Mouse (Mus musculus) forebrain, embryonic 16.5 days (tissue): Measurements from ENCODE around the gene Ptk6. TPM values are rescaled to one million over a fixed set of nuclear protein-coding genes. Genes with fewer than 3 reads are reported as not detected.

Experiments
- ATAC-seq: fragments of 200-750 bp; cut with Nextera tagmentation; 2 replicates; pipeline ENCODE4 v1.8.0; 2017; ENCODE audit warnings: mild to moderate bottlenecking, moderate library complexity
- H3K27ac ChIP-seq: fragments of 300-500 bp; sonication (generic); 2 replicates; pipeline ENCODE4 v1.5.1; 2014; ENCODE audit warnings: low read length, control low read depth
- H3K27me3 ChIP-seq: fragments of 300-500 bp; sonication (generic); replicated peaks from 2 replicates; pipeline ENCODE4 v1.6.1; 2014; ENCODE audit warnings: low read length; ENCODE audit not compliant: control insufficient read depth, insufficient read depth
- H3K36me3 ChIP-seq: fragments of 300-500 bp; sonication (generic); 2 replicates; pipeline ENCODE4 v1.6.1; 2014; ENCODE audit not compliant: control insufficient read depth, insufficient read depth
- H3K4me1 ChIP-seq: fragments of 300-500 bp; sonication (generic); replicated peaks from 2 replicates; pipeline ENCODE4 v1.6.1; 2014; ENCODE audit warnings: low read length; ENCODE audit not compliant: control insufficient read depth, insufficient read depth
- H3K4me2 ChIP-seq: fragments of 300-500 bp; sonication (generic); 2 replicates; pipeline ENCODE4 v1.6.1; 2014; ENCODE audit warnings: mild to moderate bottlenecking, low read length, control low read depth
- H3K4me3 ChIP-seq: fragments of 300-500 bp; sonication (generic); replicated peaks from 2 replicates; pipeline ENCODE4 v1.5.1; 2014; ENCODE audit warnings: mild to moderate bottlenecking, low read length, control low read depth
- H3K9ac ChIP-seq: fragments of 300-500 bp; sonication (generic); replicated peaks from 2 replicates; pipeline ENCODE4 v1.6.1; 2014; ENCODE audit warnings: low read depth, low read length, control low read depth
- H3K9me3 ChIP-seq: fragments of 300-500 bp; sonication (generic); 2 replicates; pipeline ENCODE4 v1.6.1; 2016; ENCODE audit warnings: low read length; ENCODE audit not compliant: control insufficient read depth
- WGBS: fragments of 180-500 bp; shearing (Covaris S2); extraction: QIAGEN DNeasy Blood & Tissue Kit; methylation state at CpG from one replicate; pipeline ENCODE4 v1.1.7; 2014; 5-methylcytosine and 5-hydroxymethylcytosine counted together
- polyA plus RNA-seq: library from polyadenylated mRNA; unstranded; fragments of >200 nt; fragmentation: Nextera tagmentation; extraction: Ambion mirVana; gene quantifications from 2 replicates; pipeline ENCODE4 v1.2.1, GENCODE M21; 2015

The Ptk6 gene
- polyA plus RNA-seq, 1 experiment from 2014 or later = not detected

GRCm38 (mm10) chr2:181186635-181187034 is 16.0 kb downstream of the Ptk6 start:
- peaks cover 12% of the 10 kb centered on the region for H3K4me1 ChIP-seq
- H3K9ac ChIP-seq = peak overlapping the region; percentile 97
- no peaks in the 10 kb centered on the region for H3K9me3 ChIP-seq
- peak overlapping the region; percentile 93 for H3K27ac ChIP-seq
- under 1% methylated on average over 14 of the region's 14 CpGs for WGBS
- H3K4me3 ChIP-seq = peak overlapping the region; percentile 79
- H3K4me2 ChIP-seq = peak overlapping the region; percentile 55
- H3K27me3 ChIP-seq = no peaks in the 10 kb centered on the region
- H3K36me3 ChIP-seq = peaks cover 2% of the 10 kb centered on the region; the same call in 1 of the 2 replicates
- ATAC-seq = peak; percentile 87

GRCm38 (mm10) chr2:181180898-181181297 is 21.7 kb downstream of the Ptk6 start:
- ATAC-seq = no peak
- no peak overlapping the region for H3K4me3 ChIP-seq
- H3K9me3 ChIP-seq = no peaks in the 10 kb centered on the region
- H3K4me1 ChIP-seq = no peaks in the 10 kb centered on the region
- H3K27ac ChIP-seq = no peak overlapping the region
- H3K27me3 ChIP-seq = no peaks in the 10 kb centered on the region
- H3K36me3 ChIP-seq = no peaks in the 10 kb centered on the region
- 83% methylated on average over 6 of the region's 6 CpGs for WGBS
- no peak overlapping the region for H3K9ac ChIP-seq
- no peak overlapping the region for H3K4me2 ChIP-seq

- Histone ChIP-seq H3K27me3 (no peaks in the 10 kb centered on the region), H3K9me3 (no peaks in the 10 kb centered on the region), H3K4me3 (no peak overlapping the region), H3K27ac (no peak overlapping the region), H3K9ac (no peak overlapping the region), H3K4me2 (no peak overlapping the region), H3K36me3 (no peaks in the 10 kb centered on the region), H3K4me1 (no peaks in the 10 kb centered on the region)
- no peak for ATAC-seq
- 89% methylated on average over 5 of the region's 5 CpGs for WGBS
These were observed 24.1 kb downstream of the Ptk6 start for GRCm38 (mm10) chr2:181178471-181178870.

- no peaks in the 10 kb centered on the region for H3K36me3 ChIP-seq
- no peak for ATAC-seq
- WGBS = 79% methylated on average over 3 of the region's 3 CpGs
These were observed 24.6 kb downstream of the Ptk6 start for GRCm38 (mm10) chr2:181178015-181178414.

GRCm38 (mm10) chr2:181174646-181175045 is 27.9 kb downstream of the Ptk6 start:
- H3K4me1 ChIP-seq = no peaks in the 10 kb centered on the region
- H3K9me3 ChIP-seq = no peaks in the 10 kb centered on the region
- no peak overlapping the region for H3K4me3 ChIP-seq
- 89% methylated on average over 3 of the region's 3 CpGs for WGBS
- no peaks in the 10 kb centered on the region for H3K36me3 ChIP-seq
- no peak overlapping the region for H3K4me2 ChIP-seq
- H3K9ac ChIP-seq = no peak overlapping the region
- no peak for ATAC-seq
- no peak overlapping the region for H3K27ac ChIP-seq
- no peaks in the 10 kb centered on the region for H3K27me3 ChIP-seq

More at GRCm38 (mm10) chr2:181178015-181178414, 24.6 kb downstream of the Ptk6 start:
- Histone ChIP-seq H3K4me3 (no peak overlapping the region), H3K4me1 (no peaks in the 10 kb centered on the region), H3K9ac (no peak overlapping the region), H3K4me2 (no peak overlapping the region), H3K27me3 (no peaks in the 10 kb centered on the region), H3K27ac (no peak overlapping the region), H3K9me3 (no peaks in the 10 kb centered on the region)

- ATAC-seq = no peak
These were observed 36.1 kb downstream of the Ptk6 start for GRCm38 (mm10) chr2:181166469-181166868.

GRCm38 (mm10) chr2:181160821-181161220 is 41.8 kb downstream of the Ptk6 start:
- Histone ChIP-seq H3K4me2 (no peak overlapping the region), H3K27me3 (no peaks in the 10 kb centered on the region), H3K4me3 (no peak overlapping the region), H3K36me3 (no peaks in the 10 kb centered on the region), H3K9ac (no peak overlapping the region), H3K27ac (no peak overlapping the region), H3K4me1 (peaks cover 30% of the 10 kb centered on the region), H3K9me3 (no peaks in the 10 kb centered on the region)
- WGBS = 53% methylated on average over 4 of the region's 4 CpGs
- no peak for ATAC-seq

More at GRCm38 (mm10) chr2:181166469-181166868, 36.1 kb downstream of the Ptk6 start:
- 79% methylated on average over 5 of the region's 5 CpGs for WGBS
- no peaks in the 10 kb centered on the region for H3K4me1 ChIP-seq
- H3K4me3 ChIP-seq = no peak overlapping the region
- H3K9ac ChIP-seq = no peak overlapping the region
- H3K27ac ChIP-seq = no peak overlapping the region
- H3K9me3 ChIP-seq = no peaks in the 10 kb centered on the region
- H3K27me3 ChIP-seq = no peaks in the 10 kb centered on the region
- no peak overlapping the region for H3K4me2 ChIP-seq
- no peaks in the 10 kb centered on the region for H3K36me3 ChIP-seq

- Histone ChIP-seq H3K4me2 (peak overlapping the region; percentile 29), H3K4me3 (no peak overlapping the region), H3K9ac (0 out of 2 replicates have a peak overlapping the region, but pooled peaks have one; percentile 20), H3K36me3 (no peaks in the 10 kb centered on the region), H3K9me3 (no peaks in the 10 kb centered on the region), H3K27ac (peak overlapping the region; percentile 76), H3K27me3 (no peaks in the 10 kb centered on the region), H3K4me1 (peaks cover 39% of the 10 kb centered on the region)
- ATAC-seq = peak; percentile 94
- WGBS = 3% methylated on average over 2 of the region's 2 CpGs
These were observed 42.8 kb downstream of the Ptk6 start for GRCm38 (mm10) chr2:181159771-181160170.

GRCm38 (mm10) chr2:181159091-181159514 is 43.5 kb downstream of the Ptk6 start:
- ATAC-seq = peak; percentile 46
- Histone ChIP-seq H3K4me3 (no peak overlapping the region), H3K9me3 (no peaks in the 10 kb centered on the region), H3K9ac (0 out of 2 replicates have a peak overlapping the region, but pooled peaks have one; percentile 20), H3K4me1 (peaks cover 46% of the 10 kb centered on the region), H3K36me3 (no peaks in the 10 kb centered on the region), H3K4me2 (peak overlapping the region; percentile 29), H3K27me3 (no peaks in the 10 kb centered on the region), H3K27ac (peak overlapping the region; percentile 76)
- 46% methylated on average over 7 of the region's 7 CpGs for WGBS

GRCm38 (mm10) chr2:181158471-181158870 is 44.1 kb downstream of the Ptk6 start:
- peaks cover 46% of the 10 kb centered on the region for H3K4me1 ChIP-seq
- no peak overlapping the region for H3K4me3 ChIP-seq
- H3K27ac ChIP-seq = peak overlapping the region; percentile 64; the same call in 1 of the 2 replicates
- H3K36me3 ChIP-seq = no peaks in the 10 kb centered on the region
- no peaks in the 10 kb centered on the region for H3K9me3 ChIP-seq
- ATAC-seq = no peak
- H3K4me2 ChIP-seq = no peak overlapping the region
- WGBS = 94% methylated on average over 2 of the region's 2 CpGs
- H3K27me3 ChIP-seq = no peaks in the 10 kb centered on the region
- H3K9ac ChIP-seq = no peak overlapping the region
